Mouse (Mus musculus): ENCODE results near the gene Gm6588. TPM values are rescaled to one million over a fixed set of nuclear protein-coding genes. Genes with fewer than 3 reads are reported as not detected.

Gm6588 gene
- total RNA-seq (2012; rRNA removed) (not detected in 2 replicates), polyA plus RNA-seq (2012; ENCODE audit: insufficient read depth in 1 of 2, insufficient read length in 2 of 2, low read depth in 1 of 2, low replicate concordance in 2 of 2, missing spikeins in 1 of 2) (not detected)

- no peak for TF ChIP-seq CHD1 (IDR thresholded peaks at IDR 0.05; ENCODE audit: low read depth, low read length)
- no peak for TF ChIP-seq TAL1 (IDR thresholded peaks at IDR 0.05; ENCODE audit: low read length)
- no peak for TF ChIP-seq MAZ (IDR thresholded peaks at IDR 0.05; ENCODE audit: low read depth, low read length)
- TF ChIP-seq POLR2AphosphoS2 (IDR thresholded peaks at IDR 0.05; ENCODE audit: low read length): no peak
- no peak for TF ChIP-seq SIN3A (IDR thresholded peaks at IDR 0.05; ENCODE audit: low read length)
- TF ChIP-seq RCOR1 (IDR thresholded peaks at IDR 0.05; ENCODE audit: low read depth, low read length): no peak
- no peak for TF ChIP-seq MEF2A (IDR thresholded peaks at IDR 0.05; ENCODE audit: extremely low read depth, insufficient replicate concordance, low read depth, low read length, poor library complexity, severe bottlenecking)
- TF ChIP-seq BHLHE40 (IDR thresholded peaks at IDR 0.05; ENCODE audit: borderline replicate concordance, low read depth, low read length): no peak
- TF ChIP-seq KAT2A (conservative IDR thresholded peaks at IDR 0.05; ENCODE audit: low read depth, low read length): no peak
- TF ChIP-seq CHD2 (IDR thresholded peaks at IDR 0.05; ENCODE audit: low read length): no peak
- TF ChIP-seq POLR2AphosphoS5 (IDR thresholded peaks at IDR 0.05; ENCODE audit: borderline replicate concordance, low read depth, low read length): no peak
- no peak for TF ChIP-seq ZC3H11A (IDR thresholded peaks at IDR 0.05; ENCODE audit: low read depth, low read length)
- no peak for TF ChIP-seq UBTF (IDR thresholded peaks at IDR 0.05; ENCODE audit: borderline replicate concordance, insufficient read depth, low read depth, low read length)
- TF ChIP-seq MAX (IDR thresholded peaks at IDR 0.05; ENCODE audit: low read length): no peak
- no peak for TF ChIP-seq ZKSCAN1 (IDR thresholded peaks at IDR 0.05; ENCODE audit: low read depth, low read length)
- Histone ChIP-seq H3K4me3 (ENCODE audit: control insufficient read depth in 1 of 2, insufficient read depth in 1 of 2, low read depth in 2 of 2, low read length in 2 of 2) (no peak within 1 kb of the TSS), H3K79me2 (ENCODE audit: control insufficient read depth, insufficient read depth, low read length, poor library complexity) (no peaks in the 10 kb centered on the region), H3K9ac (ENCODE audit: control insufficient read depth, low read depth, low read length, poor library complexity, severe bottlenecking) (no peak within 1 kb of the TSS), H3K27me3 (ENCODE audit: control insufficient read depth in 1 of 2, insufficient read depth in 2 of 2, low read length in 2 of 2) (no peaks in the 10 kb centered on the region), H3K36me3 (ENCODE audit: control insufficient read depth in 1 of 2, insufficient read depth in 2 of 2, low read length in 2 of 2) (no peaks in the 10 kb centered on the region), H3K9me3 (replicated peaks; ENCODE audit: insufficient read depth, low read length) (no peaks in the 10 kb centered on the region), H3K27ac (ENCODE audit: control insufficient read depth, low read depth, low read length) (no peak within 1 kb of the TSS), H3K4me1 (ENCODE audit: control insufficient read depth in 1 of 2, insufficient read depth in 2 of 2, low read length in 2 of 2) (no peaks in the 10 kb centered on the region)
- no peak for DNase-seq (ENCODE audit: low read depth, low spot score)
Observed at GRCm38 (mm10) chr5:112448747-112449440, at the start of gene Gm6588. Gene Gm6588 (plus strand): TSS chr5:112449426.

GRCm38 (mm10) chr5:112402437-112402836 is 46.8 kb upstream of the Gm6588 start:
- no peak overlapping the region for H3K4me3 ChIP-seq (ENCODE audit: control insufficient read depth in 1 of 2, insufficient read depth in 1 of 2, low read depth in 2 of 2, low read length in 2 of 2)
- H3K79me2 ChIP-seq (ENCODE audit: control insufficient read depth, insufficient read depth, low read length, poor library complexity): no peaks in the 10 kb centered on the region
- DNase-seq (ENCODE audit: low read depth, low spot score): no peak
- no peaks in the 10 kb centered on the region for H3K27me3 ChIP-seq (ENCODE audit: control insufficient read depth in 1 of 2, insufficient read depth in 2 of 2, low read length in 2 of 2)
- no peak for TF ChIP-seq ZKSCAN1 (IDR thresholded peaks at IDR 0.05; ENCODE audit: low read depth, low read length)
- no peak for TF ChIP-seq NELFE (IDR thresholded peaks at IDR 0.05; ENCODE audit: low read depth, low read length)
- no peak for TF ChIP-seq GATA1 (IDR thresholded peaks at IDR 0.05; ENCODE audit: low read depth, low read length)
- no peak for TF ChIP-seq ZC3H11A (IDR thresholded peaks at IDR 0.05; ENCODE audit: low read depth, low read length)
- TF ChIP-seq SIN3A (IDR thresholded peaks at IDR 0.05; ENCODE audit: low read length): no peak
- H3K4me1 ChIP-seq (ENCODE audit: control insufficient read depth in 1 of 2, insufficient read depth in 2 of 2, low read length in 2 of 2): no peaks in the 10 kb centered on the region
- no peak overlapping the region for H3K27ac ChIP-seq (ENCODE audit: control insufficient read depth, low read depth, low read length)
- H3K9ac ChIP-seq (ENCODE audit: control insufficient read depth, low read depth, low read length, poor library complexity, severe bottlenecking): no peak overlapping the region
- H3K9me3 ChIP-seq (replicated peaks; ENCODE audit: insufficient read depth, low read length): no peaks in the 10 kb centered on the region
- H3K36me3 ChIP-seq (ENCODE audit: control insufficient read depth in 1 of 2, insufficient read depth in 2 of 2, low read length in 2 of 2): no peaks in the 10 kb centered on the region
